Mouse (Mus musculus): Measurements from ENCODE around the gene Alkbh2. TPM values are rescaled to one million over a fixed set of nuclear protein-coding genes. Genes with fewer than 3 reads are reported as not detected.

Alkbh2 gene
- total and polyA plus RNA-seq, 2 experiments, result 3.1 to 10.1 TPM

DNA sequence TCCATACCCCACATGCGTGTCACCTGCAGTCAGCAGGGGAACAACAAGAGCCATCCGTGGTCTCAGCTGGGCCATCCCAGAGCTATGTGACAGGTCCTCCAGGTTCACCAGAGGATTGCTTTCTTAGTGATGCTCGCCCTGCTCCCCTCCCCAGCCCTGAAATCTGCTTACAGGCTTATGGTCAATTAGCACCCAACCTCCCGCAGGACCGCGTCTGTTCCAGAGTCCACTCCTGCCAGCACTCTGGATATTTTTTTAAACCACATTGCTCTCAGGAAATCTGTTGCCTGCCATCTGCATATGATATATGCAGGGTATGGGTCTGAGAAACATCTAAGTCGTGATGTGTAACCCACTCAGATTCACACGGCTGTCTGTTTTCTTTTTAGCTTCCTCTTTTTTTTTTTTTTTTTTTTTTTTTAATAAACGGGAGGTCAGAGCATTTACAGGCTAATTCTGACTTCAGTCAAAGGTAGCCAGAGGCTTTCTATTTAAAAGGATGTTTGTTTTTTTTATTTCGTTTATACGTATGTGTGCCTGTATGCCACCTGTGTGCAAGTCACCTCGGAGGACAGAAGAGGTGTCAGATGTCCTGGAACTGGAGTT, 40.0 kb downstream of the Alkbh2 start:
- TF ChIP-seq POLR2A (IDR thresholded peaks at IDR 0.05; ENCODE audit: extremely low read depth, insufficient read depth, low read length), result no peak
- TF ChIP-seq CTCF (IDR thresholded peaks at IDR 0.05; ENCODE audit: low read depth, low read length), result no peak
- Histone ChIP-seq H3K27me3 (ENCODE audit: control insufficient read depth, insufficient read depth, low read length) (peaks cover 8% of the 10 kb centered on the region), H3K4me1 (ENCODE audit: control insufficient read depth, insufficient read depth, low read length) (no peaks in the 10 kb centered on the region), H3K36me3 (ENCODE audit: control insufficient read depth, insufficient read depth, low read length) (no peaks in the 10 kb centered on the region), H3K4me3 (ENCODE audit: insufficient read depth, low read depth, low read length) (no peak overlapping the region), H3K9ac (ENCODE audit: low read depth, low read length) (no peak overlapping the region), H3K79me2 (ENCODE audit: control insufficient read depth, insufficient read depth, low read length) (no peaks in the 10 kb centered on the region), H3K27ac (replicated peaks; ENCODE audit: insufficient read depth, low read depth, low read length) (no peak overlapping the region)
- DNase-seq (ENCODE audit: extremely low read depth, low read depth, low spot score), result no peak
- 64% methylated on average over 12 of the region's 12 CpGs for WGBS

DNA sequence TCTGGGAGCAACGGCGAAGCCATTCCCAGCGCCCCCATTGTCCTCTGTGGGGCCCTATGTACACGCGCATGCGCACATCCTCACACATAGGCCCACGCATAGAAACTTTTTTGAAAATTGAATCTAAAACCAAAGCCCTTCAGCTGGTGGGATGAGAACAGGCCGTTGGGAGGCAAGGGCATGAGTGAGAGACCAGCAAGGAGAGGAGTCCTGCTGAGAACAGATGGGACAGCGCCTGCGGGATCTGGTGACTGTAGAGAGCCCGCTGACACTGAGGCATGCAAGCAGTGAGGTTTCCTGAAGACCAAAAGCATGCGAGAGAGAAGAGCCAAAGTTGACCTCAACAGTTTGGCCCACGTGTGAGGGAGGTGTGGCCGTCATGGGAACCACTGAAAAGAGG, 42.5 kb downstream of the Alkbh2 start:
- Histone ChIP-seq H3K27ac (replicated peaks; ENCODE audit: insufficient read depth, low read depth, low read length) (no peak overlapping the region), H3K4me1 (ENCODE audit: control insufficient read depth, insufficient read depth, low read length) (no peaks in the 10 kb centered on the region), H3K79me2 (ENCODE audit: control insufficient read depth, insufficient read depth, low read length) (no peaks in the 10 kb centered on the region), H3K4me3 (ENCODE audit: insufficient read depth, low read depth, low read length) (no peak overlapping the region), H3K9ac (ENCODE audit: low read depth, low read length) (no peak overlapping the region), H3K27me3 (ENCODE audit: control insufficient read depth, insufficient read depth, low read length) (peaks cover 2% of the 10 kb centered on the region; the same call in 1 of the 2 replicates), H3K36me3 (ENCODE audit: control insufficient read depth, insufficient read depth, low read length) (no peaks in the 10 kb centered on the region)
- 73% methylated on average over 14 of the region's 14 CpGs for whole genome bisulfite sequencing
- no peak for DNase-seq (ENCODE audit: extremely low read depth, low read depth, low spot score)
- TF ChIP-seq CTCF (IDR thresholded peaks at IDR 0.05; ENCODE audit: low read depth, low read length), result no peak
- TF ChIP-seq POLR2A (IDR thresholded peaks at IDR 0.05; ENCODE audit: extremely low read depth, insufficient read depth, low read length), result no peak

GRCm38 (mm10) chr5:114077009-114077408, 51.0 kb downstream of the Alkbh2 start:
- 76% methylated on average over 8 of the region's 8 CpGs for WGBS
- TF ChIP-seq CTCF (IDR thresholded peaks at IDR 0.05; ENCODE audit: low read depth, low read length), result no peak
- TF ChIP-seq POLR2A (IDR thresholded peaks at IDR 0.05; ENCODE audit: extremely low read depth, insufficient read depth, low read length), result no peak

More at GRCm38 (mm10) chr5:114077009-114077408, 51.0 kb downstream of the Alkbh2 start:
- Histone ChIP-seq H3K4me3 (ENCODE audit: insufficient read depth, low read depth, low read length) (no peak overlapping the region), H3K9ac (ENCODE audit: low read depth, low read length) (no peak overlapping the region), H3K27me3 (ENCODE audit: control insufficient read depth, insufficient read depth, low read length) (no peaks in the 10 kb centered on the region), H3K36me3 (ENCODE audit: control insufficient read depth, insufficient read depth, low read length) (no peaks in the 10 kb centered on the region), H3K4me1 (ENCODE audit: control insufficient read depth, insufficient read depth, low read length) (no peaks in the 10 kb centered on the region), H3K79me2 (ENCODE audit: control insufficient read depth, insufficient read depth, low read length) (no peaks in the 10 kb centered on the region), H3K27ac (replicated peaks; ENCODE audit: insufficient read depth, low read depth, low read length) (no peak overlapping the region)
- DNase-seq (ENCODE audit: extremely low read depth, low read depth, low spot score), result no peak

Other genes with a start within 250 kb of the Alkbh2 start
- 11.8 and 14.0 TPM in 2 replicates for gene Coro1c, start 219.5 kb downstream of the Alkbh2 start, total RNA-seq (2014; rRNA removed)
- 12.0 and 13.6 TPM in 2 replicates for gene Coro1c, start 219.5 kb downstream of the Alkbh2 start, polyA plus RNA-seq (2012; rRNA removed)
- gene Ssh1, start 134.3 kb downstream of the Alkbh2 start, total RNA-seq (2014; rRNA removed), result 1.6 and 3.3 TPM in 2 replicates
- gene Ssh1, start 134.3 kb downstream of the Alkbh2 start, polyA plus RNA-seq (2012; rRNA removed), result 5.0 and 5.5 TPM in 2 replicates
- gene Dao, start 124.5 kb downstream of the Alkbh2 start, total RNA-seq (2014; rRNA removed), result not detected in 2 replicates
- gene Dao, start 124.5 kb downstream of the Alkbh2 start, polyA plus RNA-seq (2012; rRNA removed), result not detected in 2 replicates
- gene Usp30, start 62.8 kb downstream of the Alkbh2 start, total RNA-seq (2014; rRNA removed), result 6.6 and 9.2 TPM in 2 replicates
- 14.8 and 16.7 TPM in 2 replicates for gene Usp30, start 62.8 kb downstream of the Alkbh2 start, polyA plus RNA-seq (2012; rRNA removed)
- gene Svop, start 36.6 kb downstream of the Alkbh2 start, total RNA-seq (2014; rRNA removed), result 0.07 TPM in 1 of 2 replicates, not detected in the other
- gene Svop, start 36.6 kb downstream of the Alkbh2 start, polyA plus RNA-seq (2012; rRNA removed), result not detected in 2 replicates
- 2.4 and 4.6 TPM in 2 replicates for gene Ung, start 2.2 kb upstream of the Alkbh2 start, total RNA-seq (2014; rRNA removed)
- gene Ung, start 2.2 kb upstream of the Alkbh2 start, polyA plus RNA-seq (2012; rRNA removed), result 5.0 and 5.3 TPM in 2 replicates
- gene Acacb, start 18.3 kb upstream of the Alkbh2 start, total RNA-seq (2014; rRNA removed), result 26.8 and 39.4 TPM in 2 replicates
- gene Acacb, start 18.3 kb upstream of the Alkbh2 start, polyA plus RNA-seq (2012; rRNA removed), result 27.9 and 45.8 TPM in 2 replicates
- not detected in 2 replicates for gene Foxn4, start 145.6 kb upstream of the Alkbh2 start, total RNA-seq (2014; rRNA removed)
- gene Foxn4, start 145.6 kb upstream of the Alkbh2 start, polyA plus RNA-seq (2012; rRNA removed), result not detected in 2 replicates
- 0.09 and 0.27 TPM in 2 replicates for gene Myo1h, start 160.9 kb upstream of the Alkbh2 start, total RNA-seq (2014; rRNA removed)
- not detected in 2 replicates for gene Myo1h, start 160.9 kb upstream of the Alkbh2 start, polyA plus RNA-seq (2012; rRNA removed)

Data from liver, adult 2 months (tissue).